20 mouse cellular contexts compared by ENCODE assay signal in the genomic region with DNA sequence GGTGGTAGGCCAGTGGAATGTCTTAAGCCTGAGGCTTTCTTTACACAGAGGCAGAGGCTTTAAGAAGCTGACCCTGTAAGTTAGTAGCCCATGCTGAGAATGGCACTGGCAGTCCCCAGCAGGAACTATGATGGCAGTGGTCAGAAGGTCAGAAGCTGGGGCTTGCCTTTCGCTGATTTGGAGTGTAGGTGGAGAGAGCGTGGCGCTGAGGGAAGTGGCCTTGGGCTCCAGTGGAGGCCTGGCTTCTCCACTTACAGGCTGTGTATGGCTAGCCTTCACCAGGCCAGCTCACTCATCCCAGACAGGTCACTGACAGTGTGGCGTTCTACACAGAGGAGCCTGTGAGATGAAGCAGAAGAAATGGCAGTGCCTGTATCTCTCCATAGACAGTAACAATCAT. TPM values are rescaled to one million over a fixed set of nuclear protein-coding genes. Genes with fewer than 3 reads are reported as not detected.
DNase-seq lines count a peak whose midpoint lies in the region; ATAC-seq and TF ChIP-seq lines count a peak whose summit lies in the region.
"Had no signal": no experiment of that assay in that cellular context is flagged by ENCODE, and none has a peak within 500 bp of the region (broad histone marks: within the 10 kb centered on the region; RNA-seq: fewer than 3 reads in every experiment).

No protein-coding gene starts in this region.

- H3K4me2 ChIP-seq in heart, embryonic 12.5 days: no peak overlapping the region
- no peak overlapping the region for H3K4me2 ChIP-seq in kidney, embryonic 16.5 days (replicated peaks; ENCODE audit: low read depth, low read length)
- H3K4me2 ChIP-seq in liver, embryonic 13.5 days: no peak overlapping the region

- no peaks in the 10 kb centered on the region for H3K79me2 ChIP-seq in heart, adult 2 months (replicated peaks; ENCODE audit: control insufficient read depth, insufficient read depth, low read length)

- peaks cover 85% of the 10 kb centered on the region for H3K4me1 ChIP-seq in heart, embryonic 12.5 days (replicated peaks)
- H3K4me1 ChIP-seq in heart, adult 2 months (ENCODE audit: control insufficient read depth, insufficient read depth, low read length): no peaks in the 10 kb centered on the region; the same call in 1 of the 2 replicates
- peaks cover 29% of the 10 kb centered on the region for H3K4me1 ChIP-seq in kidney, embryonic 16.5 days (ENCODE audit: insufficient read depth, low read length)
- H3K4me1 ChIP-seq in liver, embryonic 13.5 days (replicated peaks): peaks cover 19% of the 10 kb centered on the region

- DNase-seq in heart, adult 2 months: no peak
- no peak for DNase-seq in kidney, postnatal 4 days
- DNase-seq in adrenal gland, postnatal 14 days: peak; percentile 49
- no peak for DNase-seq in liver, embryonic 13.5 days
- no peak for DNase-seq in ovary, postnatal 10 days (ENCODE audit: low spot score)
- DNase-seq: cerebellum, adult 8-10 months; gastrocnemius, postnatal 25 days; heart, postnatal 4 days; kidney, adult 8-10 months; layer of hippocampus, postnatal 36 days; left cerebral cortex, postnatal 4 days; thymus, postnatal 4 days had no signal

- intact Hi-C loops in heart, adult 2 months (cut with DNase I): no loop called here

- no peak overlapping the region for H3K4me3 ChIP-seq in heart, embryonic 12.5 days
- H3K4me3 ChIP-seq in heart, adult 2 months: no peak overlapping the region
- no peak overlapping the region for H3K4me3 ChIP-seq in kidney, embryonic 16.5 days (ENCODE audit: low read length)
- H3K4me3 ChIP-seq in liver, embryonic 13.5 days (replicated peaks): no peak overlapping the region
- H3K4me3 ChIP-seq: erythroblast, embryonic 14.5 days; megakaryocyte, embryonic 14.5 days had no signal

- TF ChIP-seq EP300 in heart, adult 2 months (IDR thresholded peaks at IDR 0.05; ENCODE audit: insufficient read depth, low read depth, low read length): no peak

- H3K27me3 ChIP-seq in heart, embryonic 12.5 days (replicated peaks): no peaks in the 10 kb centered on the region
- H3K27me3 ChIP-seq in heart, adult 2 months (ENCODE audit: control insufficient read depth, insufficient read depth, low read length): no peaks in the 10 kb centered on the region
- no peaks in the 10 kb centered on the region for H3K27me3 ChIP-seq in kidney, embryonic 16.5 days (ENCODE audit: insufficient read depth, low read length)
- H3K27me3 ChIP-seq in liver, embryonic 13.5 days: no peaks in the 10 kb centered on the region
- H3K27me3 ChIP-seq: megakaryocyte, embryonic 14.5 days had no signal

- TF ChIP-seq CTCF in heart, adult 2 months (IDR thresholded peaks at IDR 0.05): no peak

- ATAC-seq in heart, embryonic 12.5 days (ENCODE audit: insufficient number of reproducible peaks, low FRiP score): no peak
- ATAC-seq in kidney, embryonic 16.5 days (ENCODE audit: low FRiP score, low TSS enrichment): peak; percentile 25; the same call in 1 of the 2 replicates
- ATAC-seq in liver, embryonic 13.5 days (ENCODE audit: low read depth): no peak
- ATAC-seq: lung, postnatal 0 days had no signal

- H3K27ac ChIP-seq in heart, embryonic 12.5 days (ENCODE audit: poor library complexity, severe bottlenecking): peak overlapping the region; percentile 80
- no peak overlapping the region for H3K27ac ChIP-seq in heart, adult 2 months
- peak overlapping the region; percentile 84 for H3K27ac ChIP-seq in kidney, embryonic 16.5 days (ENCODE audit: low read length)
- H3K27ac ChIP-seq in liver, embryonic 13.5 days: peak overlapping the region; percentile 65

- peaks cover 31% of the 10 kb centered on the region for H3K36me3 ChIP-seq in heart, embryonic 12.5 days
- H3K36me3 ChIP-seq in heart, adult 2 months (ENCODE audit: control insufficient read depth, insufficient read depth, low read length): no peaks in the 10 kb centered on the region
- H3K36me3 ChIP-seq in kidney, embryonic 16.5 days (ENCODE audit: insufficient read depth, low read length): peaks cover 8% of the 10 kb centered on the region; the same call in 1 of the 2 replicates
- H3K36me3 ChIP-seq in liver, embryonic 13.5 days: peaks cover 28% of the 10 kb centered on the region

- 66% methylated on average over 4 of the region's 4 CpGs for WGBS in heart, embryonic 12.5 days
- 89% methylated on average over 4 of the region's 4 CpGs for WGBS in heart, adult 2 months
- WGBS in kidney, embryonic 16.5 days: 37% methylated on average over 4 of the region's 4 CpGs
- WGBS in liver, embryonic 13.5 days (ENCODE audit: insufficient replicate concordance): 72% methylated on average over 4 of the region's 4 CpGs

- H3K9me3 ChIP-seq in heart, embryonic 12.5 days (replicated peaks): no peaks in the 10 kb centered on the region
- H3K9me3 ChIP-seq in kidney, embryonic 16.5 days (ENCODE audit: low read length): no peaks in the 10 kb centered on the region
- H3K9me3 ChIP-seq in liver, embryonic 13.5 days (replicated peaks): no peaks in the 10 kb centered on the region
- H3K9me3 ChIP-seq: G1E; megakaryocyte, embryonic 14.5 days had no signal

- 0 out of 2 replicates have a peak overlapping the region, but pooled peaks have one; percentile 23 for H3K9ac ChIP-seq in heart, embryonic 12.5 days
- H3K9ac ChIP-seq in heart, adult 2 months (ENCODE audit: low read depth, low read length): no peak overlapping the region
- peak overlapping the region; percentile 33; the same call in 1 of the 2 replicates for H3K9ac ChIP-seq in kidney, embryonic 16.5 days (replicated peaks; ENCODE audit: low read length)
- H3K9ac ChIP-seq in liver, embryonic 13.5 days: 0 out of 2 replicates have a peak overlapping the region, but pooled peaks have one; percentile 22

- TF ChIP-seq POLR2A in heart, adult 2 months (IDR thresholded peaks at IDR 0.05; ENCODE audit: insufficient read depth, low read depth, low read length): no peak

RNA-seq across cellular contexts. Expression of a gene that starts 42.7 kb away (rescaled TPM):
- polyA plus RNA-seq in heart, embryonic 12.5 days (2016; fragmentation: Nextera tagmentation; extraction: Ambion mirVana): 51.7 and 52.8 TPM in 2 replicates
- 10 to 100 TPM; 11.8 to 14.1 TPM for total RNA-seq in heart, adult 2 months (2021)
- polyA plus RNA-seq in heart, adult 2 months (2012; rRNA removed): 5.9 and 8.3 TPM in 2 replicates
- polyA plus RNA-seq in kidney, embryonic 16.5 days (2015; fragmentation: Nextera tagmentation; extraction: Ambion mirVana): 37.9 and 41.5 TPM in 2 replicates
- total RNA-seq in adrenal gland, postnatal 14 days (2021): 3.4 and 4.2 TPM in 2 replicates
- polyA plus RNA-seq in liver, embryonic 13.5 days (2015; fragmentation: Nextera tagmentation; extraction: Ambion mirVana): 2.2 and 2.3 TPM in 2 replicates
- total RNA-seq: monocyte, adult 5-6 weeks; neutrophil, adult 5-6 weeks had no signal
- polyA plus RNA-seq: erythroblast, embryonic 14.5 days; G1E had no signal

RNA-seq across cellular contexts. Expression of a gene that starts 50.8 kb away (rescaled TPM):
- polyA plus RNA-seq in heart, embryonic 12.5 days (2016; fragmentation: Nextera tagmentation; extraction: Ambion mirVana): 37.4 and 40.4 TPM in 2 replicates
- total RNA-seq in heart, adult 2 months (2021): 10 to 100 TPM; 29.0 to 30.9 TPM
- 16.0 and 32.3 TPM in 2 replicates for polyA plus RNA-seq in heart, adult 2 months (2012; rRNA removed)
- polyA plus RNA-seq in kidney, embryonic 16.5 days (2015; fragmentation: Nextera tagmentation; extraction: Ambion mirVana): 38.3 and 41.6 TPM in 2 replicates
- 46.8 and 48.1 TPM in 2 replicates for total RNA-seq in adrenal gland, postnatal 14 days (2021)
- polyA plus RNA-seq in liver, embryonic 13.5 days (2015; fragmentation: Nextera tagmentation; extraction: Ambion mirVana): 11.8 and 14.1 TPM in 2 replicates
